Mouse (Mus musculus) B cell, adult 2 months (primary cell): ENCODE data around the gene Bmx.

Experiments used
- DNase-seq, 2 experiments: peaks; one replicate each; pipeline ENCODE4 v3.0.0; 2022

Bmx gene

GRCm38 (mm10) chrX:164173880-164174279, 84.1 kb downstream of the Bmx start:
- no peak for DNase-seq

- no peak for DNase-seq
These were observed 87.0 kb downstream of the Bmx start for GRCm38 (mm10) chrX:164171034-164171433.

- no peak for DNase-seq
These were observed 93.3 kb downstream of the Bmx start for GRCm38 (mm10) chrX:164164681-164165080.

GRCm38 (mm10) chrX:164154594-164154993, 103.4 kb downstream of the Bmx start:
- no peak for DNase-seq

GRCm38 (mm10) chrX:164153606-164154005, 104.4 kb downstream of the Bmx start:
- no peak for DNase-seq

- no peak for DNase-seq
These were observed 105.3 kb downstream of the Bmx start for GRCm38 (mm10) chrX:164152703-164153102.

- DNase-seq: no peak
These were observed 112.3 kb downstream of the Bmx start for GRCm38 (mm10) chrX:164145463-164146250.
